Mouse (Mus musculus): ENCODE results near the gene Epha8. TPM values are rescaled to one million over a fixed set of nuclear protein-coding genes. Genes with fewer than 3 reads are reported as not detected.
A peak's percentile ranks its signal among the peaks of the same experiment; 100 is the strongest.

Epha8 gene
- polyA plus RNA-seq, 1 experiment = 0.48 TPM

DNA sequence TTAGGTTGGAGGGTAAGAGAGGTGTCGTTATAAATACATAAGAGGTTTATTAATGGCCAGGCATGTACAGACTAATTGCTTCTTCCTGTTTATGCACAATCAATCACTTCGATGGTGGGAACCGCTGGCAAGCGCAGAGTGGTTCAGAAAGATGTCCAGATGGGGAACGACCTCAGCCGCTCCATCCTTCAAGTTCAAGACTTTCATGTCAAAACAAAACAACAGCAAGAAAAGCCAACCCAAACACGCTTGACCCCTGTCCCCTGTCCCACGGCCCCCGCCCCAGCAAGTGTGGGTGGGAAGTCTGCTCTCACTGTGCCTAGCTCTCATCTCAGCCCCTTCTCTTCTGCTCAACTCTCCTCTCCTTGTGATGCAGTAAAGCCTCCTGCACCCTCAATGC lies 4.0 kb upstream of the Epha8 start:
- H3K27me3 ChIP-seq (replicated peaks) = peaks cover 92% of the 10 kb centered on the region
- TF ChIP-seq GATA1 (IDR thresholded peaks at IDR 0.05; ENCODE audit: borderline replicate concordance, low read length) (no peak), FLI1 (IDR thresholded peaks at IDR 0.05; ENCODE audit: low read length) (no peak)
- H3K4me1 ChIP-seq = peaks cover 5% of the 10 kb centered on the region; the same call in 1 of the 2 replicates
- no peaks in the 10 kb centered on the region for H3K36me3 ChIP-seq (replicated peaks; ENCODE audit: low read length)
- no peak overlapping the region for H3K4me3 ChIP-seq (replicated peaks)
- H3K9me3 ChIP-seq = no peaks in the 10 kb centered on the region

DNA sequence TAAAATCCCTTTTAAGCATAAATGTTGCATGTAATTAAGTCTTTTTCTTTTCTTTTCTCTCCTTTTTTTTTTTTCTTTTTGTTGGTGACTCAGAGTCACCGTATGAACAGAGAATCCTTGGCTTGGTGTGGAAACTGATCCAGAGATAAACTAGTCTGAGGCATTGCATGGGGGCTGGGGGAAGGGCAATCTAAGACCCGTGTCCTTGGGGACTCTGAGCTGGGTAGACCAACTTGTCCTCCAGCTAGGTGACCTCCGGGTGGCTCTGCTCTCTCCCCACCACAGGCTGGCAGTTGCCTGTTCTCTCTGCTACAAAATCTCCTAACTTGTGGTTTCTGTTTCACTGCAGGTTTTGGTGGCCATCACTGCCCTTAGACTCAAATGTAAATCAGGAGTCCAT lies 3.5 kb upstream of the Epha8 start:
- no peak for TF ChIP-seq FLI1 (IDR thresholded peaks at IDR 0.05; ENCODE audit: low read length)
- no peak for TF ChIP-seq GATA1 (IDR thresholded peaks at IDR 0.05; ENCODE audit: borderline replicate concordance, low read length)
- no peak overlapping the region for H3K4me3 ChIP-seq (replicated peaks)
- H3K9me3 ChIP-seq = no peaks in the 10 kb centered on the region
- no peaks in the 10 kb centered on the region; the same call in 1 of the 2 replicates for H3K4me1 ChIP-seq
- no peaks in the 10 kb centered on the region for H3K36me3 ChIP-seq (replicated peaks; ENCODE audit: low read length)
- peaks cover 92% of the 10 kb centered on the region for H3K27me3 ChIP-seq (replicated peaks)

DNA sequence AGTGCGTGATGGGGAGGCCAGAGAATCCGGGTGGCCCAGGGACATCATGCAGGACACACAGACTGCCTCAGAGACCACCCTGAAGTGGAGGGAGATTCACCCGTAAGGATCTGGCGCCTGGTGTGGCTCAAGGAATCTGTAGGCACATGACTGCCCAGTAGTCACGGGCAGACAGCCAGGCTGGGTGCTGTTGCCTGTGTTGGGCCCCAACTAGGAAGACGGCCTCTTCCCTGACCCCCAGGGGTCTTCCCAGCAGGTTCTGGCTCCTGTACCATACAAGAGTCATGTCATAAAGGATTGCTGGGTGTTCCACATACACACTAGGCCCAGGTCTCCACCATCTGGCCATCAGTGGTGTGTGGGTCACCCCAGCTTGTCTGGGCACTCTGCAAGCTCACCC lies 2.1 kb downstream of the Epha8 start:
- peaks cover 4% of the 10 kb centered on the region; the same call in 1 of the 2 replicates for H3K4me1 ChIP-seq
- no peak for TF ChIP-seq GATA1 (IDR thresholded peaks at IDR 0.05; ENCODE audit: borderline replicate concordance, low read length)
- TF ChIP-seq FLI1 (IDR thresholded peaks at IDR 0.05; ENCODE audit: low read length) = no peak

DNA sequence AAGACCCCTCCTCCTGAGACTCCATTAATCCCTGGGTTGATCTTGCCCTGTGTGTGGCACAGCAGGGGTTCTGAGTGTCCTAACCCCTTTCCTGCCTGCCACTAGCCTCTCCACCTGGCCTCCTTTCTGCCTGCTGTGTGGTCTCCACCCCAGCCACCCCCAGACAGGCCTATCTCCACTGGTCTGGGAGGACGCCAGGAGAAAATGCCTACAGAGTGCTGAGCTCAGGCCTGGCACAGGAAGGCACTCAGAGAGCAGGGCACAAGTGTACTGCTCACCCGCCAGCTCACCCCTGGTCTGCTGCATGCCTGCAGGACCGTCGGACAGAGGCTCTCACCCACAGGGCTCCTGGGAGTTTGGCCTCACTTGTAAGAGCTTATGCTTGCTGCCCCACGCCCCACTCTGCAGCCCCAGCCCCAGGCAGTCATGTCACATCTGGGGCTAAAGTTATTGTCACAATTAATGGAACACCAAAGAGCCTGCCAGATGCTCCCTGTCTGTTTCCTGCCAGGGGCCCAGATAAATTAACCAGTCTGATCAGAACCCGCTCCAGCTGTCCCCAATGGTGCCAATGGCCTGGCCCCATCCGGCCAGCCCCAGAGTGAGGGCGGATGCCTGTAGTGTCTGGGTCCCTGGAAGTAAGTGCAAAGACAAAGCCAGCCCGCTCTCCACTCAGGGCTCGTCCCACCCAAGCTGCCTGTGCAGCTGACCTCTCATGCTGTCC lies 7.2 kb downstream of the Epha8 start:
- Histone ChIP-seq H3K9me3 (no peaks in the 10 kb centered on the region), H3K4me3 (replicated peaks) (no peak overlapping the region), H3K4me1 (peaks cover 10% of the 10 kb centered on the region; the same call in 1 of the 2 replicates), H3K27me3 (replicated peaks) (peaks cover 91% of the 10 kb centered on the region), H3K36me3 (replicated peaks; ENCODE audit: low read length) (no peaks in the 10 kb centered on the region)
- no peak for TF ChIP-seq FLI1 (IDR thresholded peaks at IDR 0.05; ENCODE audit: low read length)
- no peak for TF ChIP-seq GATA1 (IDR thresholded peaks at IDR 0.05; ENCODE audit: borderline replicate concordance, low read length)

More for the DNA sequence above, 2.1 kb downstream of the Epha8 start:
- H3K27me3 ChIP-seq (replicated peaks) = peaks cover 98% of the 10 kb centered on the region
- H3K4me3 ChIP-seq (replicated peaks) = no peak overlapping the region
- no peaks in the 10 kb centered on the region for H3K9me3 ChIP-seq
- H3K36me3 ChIP-seq (replicated peaks; ENCODE audit: low read length) = no peaks in the 10 kb centered on the region

GRCm38 (mm10) chr4:136945397-136945796 lies 11.2 kb downstream of the Epha8 start:
- Histone ChIP-seq H3K4me1 (peaks cover 10% of the 10 kb centered on the region; the same call in 1 of the 2 replicates), H3K9me3 (no peaks in the 10 kb centered on the region), H3K4me3 (replicated peaks) (peak overlapping the region; percentile 50), H3K27me3 (replicated peaks) (peaks cover 91% of the 10 kb centered on the region), H3K36me3 (replicated peaks; ENCODE audit: low read length) (no peaks in the 10 kb centered on the region)
- no peak for TF ChIP-seq GATA1 (IDR thresholded peaks at IDR 0.05; ENCODE audit: borderline replicate concordance, low read length)
- TF ChIP-seq FLI1 (IDR thresholded peaks at IDR 0.05; ENCODE audit: low read length) = no peak

GRCm38 (mm10) chr4:136944558-136945350 lies 11.9 kb downstream of the Epha8 start:
- Histone ChIP-seq H3K27me3 (replicated peaks) (peaks cover 91% of the 10 kb centered on the region), H3K4me3 (replicated peaks) (no peak overlapping the region), H3K9me3 (no peaks in the 10 kb centered on the region), H3K36me3 (replicated peaks; ENCODE audit: low read length) (no peaks in the 10 kb centered on the region), H3K4me1 (peaks cover 7% of the 10 kb centered on the region; the same call in 1 of the 2 replicates)
- TF ChIP-seq GATA1 (IDR thresholded peaks at IDR 0.05; ENCODE audit: borderline replicate concordance, low read length) = no peak

GRCm38 (mm10) chr4:136943175-136943574 lies 13.4 kb downstream of the Epha8 start:
- H3K9me3 ChIP-seq = no peaks in the 10 kb centered on the region
- TF ChIP-seq GATA1 (IDR thresholded peaks at IDR 0.05; ENCODE audit: borderline replicate concordance, low read length) (no peak), FLI1 (IDR thresholded peaks at IDR 0.05; ENCODE audit: low read length) (no peak)
- H3K27me3 ChIP-seq (replicated peaks) = peaks cover 92% of the 10 kb centered on the region
- no peaks in the 10 kb centered on the region for H3K36me3 ChIP-seq (replicated peaks; ENCODE audit: low read length)
- H3K4me1 ChIP-seq = no peaks in the 10 kb centered on the region
- H3K4me3 ChIP-seq (replicated peaks) = no peak overlapping the region

DNA sequence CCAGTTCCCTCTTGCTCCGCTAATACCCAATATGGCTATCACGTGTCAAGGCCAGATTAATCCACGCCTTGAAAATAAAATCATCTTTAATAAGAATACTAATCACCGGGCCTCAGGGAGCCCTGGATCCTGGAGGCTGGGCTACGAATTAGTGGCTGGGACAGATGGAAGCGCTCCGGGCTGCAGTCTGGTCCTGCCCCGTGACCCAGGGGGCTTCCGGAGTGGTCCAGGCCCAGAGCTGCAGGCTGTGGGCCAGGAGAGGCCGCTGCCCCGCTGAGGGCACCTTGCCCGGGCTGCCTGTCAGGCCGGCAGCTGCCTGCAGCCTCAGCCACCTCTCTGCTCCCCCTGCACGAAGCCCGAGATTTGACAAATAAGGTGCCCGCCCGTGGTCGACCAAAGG lies 13.9 kb downstream of the Epha8 start:
- TF ChIP-seq GATA1 (IDR thresholded peaks at IDR 0.05; ENCODE audit: borderline replicate concordance, low read length) (no peak), FLI1 (IDR thresholded peaks at IDR 0.05; ENCODE audit: low read length) (no peak)
- peaks cover 93% of the 10 kb centered on the region for H3K27me3 ChIP-seq (replicated peaks)

DNA sequence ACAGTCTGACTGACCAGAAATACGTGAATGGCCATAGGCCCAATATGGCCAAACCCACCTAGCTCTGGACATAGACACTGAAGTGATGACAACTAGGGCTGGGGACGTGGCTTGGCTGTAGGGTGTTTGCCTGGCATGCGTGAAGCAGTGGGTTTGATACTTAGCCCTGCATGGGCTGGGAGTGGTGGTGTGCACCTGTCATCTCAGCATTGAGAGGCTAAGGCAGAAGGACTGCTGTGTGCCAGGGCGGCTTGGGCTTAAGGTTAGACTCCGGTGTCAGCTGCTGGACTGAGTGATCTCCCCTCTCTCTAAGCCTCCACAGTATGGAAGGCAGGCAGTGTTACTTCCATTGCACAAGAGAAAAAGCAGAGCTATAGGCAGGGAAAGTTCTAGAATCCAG lies 18.7 kb downstream of the Epha8 start:
- Histone ChIP-seq H3K9me3 (no peaks in the 10 kb centered on the region), H3K36me3 (replicated peaks; ENCODE audit: low read length) (no peaks in the 10 kb centered on the region), H3K4me3 (replicated peaks) (no peak overlapping the region), H3K27me3 (replicated peaks) (peaks cover 93% of the 10 kb centered on the region), H3K4me1 (no peaks in the 10 kb centered on the region)
- no peak for TF ChIP-seq FLI1 (IDR thresholded peaks at IDR 0.05; ENCODE audit: low read length)
- TF ChIP-seq GATA1 (IDR thresholded peaks at IDR 0.05; ENCODE audit: borderline replicate concordance, low read length) = no peak

More for the DNA sequence above, 13.9 kb downstream of the Epha8 start:
- Histone ChIP-seq H3K4me1 (no peaks in the 10 kb centered on the region), H3K4me3 (replicated peaks) (no peak overlapping the region), H3K36me3 (replicated peaks; ENCODE audit: low read length) (no peaks in the 10 kb centered on the region), H3K9me3 (no peaks in the 10 kb centered on the region)

GRCm38 (mm10) chr4:136937344-136937743 lies 19.3 kb downstream of the Epha8 start:
- H3K4me1 ChIP-seq = no peaks in the 10 kb centered on the region
- TF ChIP-seq GATA1 (IDR thresholded peaks at IDR 0.05; ENCODE audit: borderline replicate concordance, low read length) = no peak
- TF ChIP-seq FLI1 (IDR thresholded peaks at IDR 0.05; ENCODE audit: low read length) = no peak
- H3K36me3 ChIP-seq (replicated peaks; ENCODE audit: low read length) = no peaks in the 10 kb centered on the region
- no peak overlapping the region for H3K4me3 ChIP-seq (replicated peaks)
- no peaks in the 10 kb centered on the region for H3K9me3 ChIP-seq
- peaks cover 93% of the 10 kb centered on the region for H3K27me3 ChIP-seq (replicated peaks)

Measured in megakaryocyte, embryonic 14.5 days (primary cell).